Mouse (Mus musculus): Measurements from ENCODE around the gene Adamts12. TPM values are rescaled to one million over a fixed set of nuclear protein-coding genes. Genes with fewer than 3 reads are reported as not detected.

Adamts12 gene
- polyA plus RNA-seq, 1 experiment from 2014 or later: 1.7 TPM

DNA sequence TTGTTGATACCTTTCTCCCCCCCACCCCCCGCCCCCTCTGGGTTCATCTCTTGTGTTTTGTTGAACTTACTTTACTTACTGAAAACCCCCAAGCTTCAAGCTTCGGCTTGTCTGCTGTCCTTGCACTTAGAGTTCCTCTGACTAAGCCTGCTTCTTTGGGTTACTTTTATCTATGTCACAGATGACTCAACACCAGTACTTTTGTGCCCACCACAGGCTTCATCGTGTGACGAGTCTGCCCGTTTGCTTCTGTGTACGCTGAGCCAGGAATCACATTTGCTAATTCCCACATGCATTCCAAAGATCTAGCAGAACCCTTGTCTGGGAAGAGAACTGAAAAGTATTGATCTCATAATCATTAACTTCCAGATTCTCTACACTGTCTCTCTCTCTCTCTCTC lies 94.8 kb downstream of the Adamts12 start:
- Histone ChIP-seq H3K36me3 (ENCODE audit: control insufficient read depth, insufficient read depth, low read length) (no peaks in the 10 kb centered on the region), H3K4me1 (ENCODE audit: control insufficient read depth, insufficient read depth, low read length) (no peaks in the 10 kb centered on the region), H3K27me3 (ENCODE audit: control insufficient read depth, insufficient read depth, low read length) (no peaks in the 10 kb centered on the region), H3K4me3 (ENCODE audit: low read depth, low read length) (no peak overlapping the region), H3K27ac (replicated peaks; ENCODE audit: low read depth, low read length) (no peak overlapping the region), H3K9ac (ENCODE audit: low read length) (no peak overlapping the region), H3K9me3 (ENCODE audit: control insufficient read depth, low read length) (no peaks in the 10 kb centered on the region), H3K4me2 (ENCODE audit: low read depth, severe bottlenecking) (no peak overlapping the region)
- no peak for DNase-seq (ENCODE audit: low spot score)
- WGBS: 84% methylated on average over 6 of the region's 6 CpGs
- no peak for ATAC-seq (ENCODE audit: insufficient number of reproducible peaks, low FRiP score, low TSS enrichment, low read depth)

DNA sequence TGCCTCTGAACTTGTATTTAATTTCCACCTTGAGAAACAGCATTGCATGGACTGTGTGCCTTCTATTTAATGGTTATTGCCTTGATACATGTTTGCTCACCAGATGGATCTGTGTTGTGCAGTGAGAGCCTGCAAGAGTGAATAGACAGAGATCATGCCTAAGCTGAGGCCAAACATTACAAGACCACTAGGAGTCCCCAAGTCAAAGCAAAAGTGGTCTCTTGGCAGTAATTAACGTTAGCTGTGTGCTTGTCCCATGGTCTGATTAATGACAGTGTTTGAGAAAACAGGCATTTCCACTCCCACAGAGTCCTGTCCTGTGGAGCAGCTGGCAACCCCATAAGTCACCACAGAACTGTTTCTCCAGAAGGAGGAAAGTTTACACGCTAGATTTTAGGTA lies 96.2 kb downstream of the Adamts12 start:
- H3K27me3 ChIP-seq (ENCODE audit: control insufficient read depth, insufficient read depth, low read length): no peaks in the 10 kb centered on the region
- no peaks in the 10 kb centered on the region for H3K9me3 ChIP-seq (ENCODE audit: control insufficient read depth, low read length)
- H3K9ac ChIP-seq (ENCODE audit: low read length): no peak overlapping the region
- H3K36me3 ChIP-seq (ENCODE audit: control insufficient read depth, insufficient read depth, low read length): no peaks in the 10 kb centered on the region
- DNase-seq (ENCODE audit: low spot score) (no peak), ATAC-seq (ENCODE audit: insufficient number of reproducible peaks, low FRiP score, low TSS enrichment, low read depth) (no peak)
- H3K4me3 ChIP-seq (ENCODE audit: low read depth, low read length): no peak overlapping the region
- WGBS: 20% methylated on average over 2 of the region's 2 CpGs
- no peak overlapping the region for H3K4me2 ChIP-seq (ENCODE audit: low read depth, severe bottlenecking)
- H3K27ac ChIP-seq (replicated peaks; ENCODE audit: low read depth, low read length): no peak overlapping the region
- no peaks in the 10 kb centered on the region for H3K4me1 ChIP-seq (ENCODE audit: control insufficient read depth, insufficient read depth, low read length)

DNA sequence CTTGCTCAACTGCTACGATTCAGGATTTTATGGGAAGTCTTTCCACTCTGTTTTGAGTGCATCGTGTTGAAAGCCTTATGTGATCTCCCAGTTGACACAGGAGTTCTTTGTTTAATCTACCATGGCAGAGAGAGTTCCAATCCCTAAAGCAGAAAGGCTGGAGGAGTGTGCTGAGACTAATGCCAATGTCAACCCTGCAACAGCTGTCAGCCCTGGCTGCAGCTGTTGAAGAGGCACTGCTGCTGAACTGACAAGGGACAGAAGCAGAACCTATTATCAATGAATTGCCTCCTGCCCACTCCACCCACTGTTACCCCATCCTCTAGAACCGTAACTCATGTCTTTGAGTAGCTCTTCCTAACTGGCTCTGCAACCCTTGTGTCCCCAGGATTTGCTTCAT lies 101.3 kb downstream of the Adamts12 start:
- DNase-seq (ENCODE audit: low spot score) (no peak), ATAC-seq (ENCODE audit: insufficient number of reproducible peaks, low FRiP score, low TSS enrichment, low read depth) (no peak)
- no peaks in the 10 kb centered on the region for H3K9me3 ChIP-seq (ENCODE audit: control insufficient read depth, low read length)
- no peak overlapping the region for H3K4me2 ChIP-seq (ENCODE audit: low read depth, severe bottlenecking)
- no peak overlapping the region for H3K4me3 ChIP-seq (ENCODE audit: low read depth, low read length)
- 59% methylated on average over 3 of the region's 3 CpGs for WGBS
- H3K36me3 ChIP-seq (ENCODE audit: control insufficient read depth, insufficient read depth, low read length): no peaks in the 10 kb centered on the region
- no peaks in the 10 kb centered on the region for H3K4me1 ChIP-seq (ENCODE audit: control insufficient read depth, insufficient read depth, low read length)
- H3K9ac ChIP-seq (ENCODE audit: low read length): no peak overlapping the region
- no peak overlapping the region for H3K27ac ChIP-seq (replicated peaks; ENCODE audit: low read depth, low read length)
- H3K27me3 ChIP-seq (ENCODE audit: control insufficient read depth, insufficient read depth, low read length): no peaks in the 10 kb centered on the region

DNA sequence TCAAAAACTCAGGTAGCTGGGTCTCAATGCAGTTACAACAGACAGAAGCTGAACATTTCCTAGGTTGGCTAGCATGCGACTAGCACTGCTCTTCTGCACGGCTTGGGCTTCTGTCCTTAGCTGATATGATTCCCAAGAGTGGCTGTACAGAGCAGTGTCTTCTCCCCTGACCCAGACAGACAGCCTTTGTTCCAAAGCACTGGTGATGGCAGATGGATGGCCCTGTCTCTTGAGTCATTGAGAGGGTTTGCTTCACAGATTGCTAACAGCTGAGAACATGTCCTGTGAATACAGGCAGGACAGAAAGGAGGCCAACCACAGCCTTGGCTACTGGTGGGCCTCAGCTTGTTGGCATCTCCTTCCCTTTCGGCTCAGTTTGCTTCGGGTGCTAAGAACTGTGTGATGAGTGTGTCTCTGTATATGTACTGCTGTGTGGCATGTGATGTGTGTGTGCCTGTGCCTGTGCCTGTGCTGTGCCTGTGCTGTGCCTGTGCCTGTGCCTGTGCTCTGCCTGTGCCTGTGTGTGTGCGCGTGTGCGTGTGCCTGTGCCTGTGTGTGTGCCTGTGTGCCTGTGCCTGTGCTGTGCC lies 109.4 kb downstream of the Adamts12 start:
- H3K27ac ChIP-seq (replicated peaks; ENCODE audit: low read depth, low read length): no peak overlapping the region
- DNase-seq (ENCODE audit: low spot score) (no peak), ATAC-seq (ENCODE audit: insufficient number of reproducible peaks, low FRiP score, low TSS enrichment, low read depth) (no peak)
- H3K4me2 ChIP-seq (ENCODE audit: low read depth, severe bottlenecking): no peak overlapping the region
- H3K9me3 ChIP-seq (ENCODE audit: control insufficient read depth, low read length): no peaks in the 10 kb centered on the region
- 0 out of 2 replicates have a peak, but pooled peaks cover 4% of the 10 kb centered on the region for H3K4me1 ChIP-seq (ENCODE audit: control insufficient read depth, insufficient read depth, low read length)
- no peaks in the 10 kb centered on the region for H3K27me3 ChIP-seq (ENCODE audit: control insufficient read depth, insufficient read depth, low read length)
- WGBS: 93% methylated on average over 7 of the region's 7 CpGs
- no peak overlapping the region for H3K9ac ChIP-seq (ENCODE audit: low read length)
- no peak overlapping the region for H3K4me3 ChIP-seq (ENCODE audit: low read depth, low read length)
- no peaks in the 10 kb centered on the region for H3K36me3 ChIP-seq (ENCODE audit: control insufficient read depth, insufficient read depth, low read length)

DNA sequence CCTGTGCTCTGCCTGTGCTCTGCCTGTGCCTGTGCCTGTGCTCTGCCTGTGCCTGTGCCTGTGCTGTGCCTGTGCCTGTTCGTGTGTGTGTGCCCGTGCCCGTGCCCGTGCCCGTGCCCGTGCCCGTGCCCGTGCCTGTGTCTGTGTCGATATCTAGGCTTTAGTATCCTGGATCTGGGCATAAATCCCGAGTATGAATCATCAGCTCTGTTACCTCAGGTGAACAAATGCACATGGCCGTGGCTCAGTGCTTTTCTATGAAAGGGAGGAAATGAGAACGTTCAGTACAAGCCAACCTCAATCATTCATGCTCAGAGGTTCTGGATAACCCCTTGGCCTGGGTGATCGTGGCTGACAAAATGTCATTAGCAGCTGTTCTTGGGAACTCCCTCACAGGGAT lies 110.3 kb downstream of the Adamts12 start:
- no peaks in the 10 kb centered on the region for H3K9me3 ChIP-seq (ENCODE audit: control insufficient read depth, low read length)
- no peak overlapping the region for H3K27ac ChIP-seq (replicated peaks; ENCODE audit: low read depth, low read length)
- no peaks in the 10 kb centered on the region for H3K27me3 ChIP-seq (ENCODE audit: control insufficient read depth, insufficient read depth, low read length)
- no peak overlapping the region for H3K4me2 ChIP-seq (ENCODE audit: low read depth, severe bottlenecking)
- 0 out of 2 replicates have a peak, but pooled peaks cover 4% of the 10 kb centered on the region for H3K4me1 ChIP-seq (ENCODE audit: control insufficient read depth, insufficient read depth, low read length)
- no peaks in the 10 kb centered on the region for H3K36me3 ChIP-seq (ENCODE audit: control insufficient read depth, insufficient read depth, low read length)
- H3K4me3 ChIP-seq (ENCODE audit: low read depth, low read length): no peak overlapping the region
- H3K9ac ChIP-seq (ENCODE audit: low read length): no peak overlapping the region
- no peak for ATAC-seq (ENCODE audit: insufficient number of reproducible peaks, low FRiP score, low TSS enrichment, low read depth)
- WGBS: 88% methylated on average over 13 of the region's 13 CpGs
- no peak for DNase-seq (ENCODE audit: low spot score)

DNA sequence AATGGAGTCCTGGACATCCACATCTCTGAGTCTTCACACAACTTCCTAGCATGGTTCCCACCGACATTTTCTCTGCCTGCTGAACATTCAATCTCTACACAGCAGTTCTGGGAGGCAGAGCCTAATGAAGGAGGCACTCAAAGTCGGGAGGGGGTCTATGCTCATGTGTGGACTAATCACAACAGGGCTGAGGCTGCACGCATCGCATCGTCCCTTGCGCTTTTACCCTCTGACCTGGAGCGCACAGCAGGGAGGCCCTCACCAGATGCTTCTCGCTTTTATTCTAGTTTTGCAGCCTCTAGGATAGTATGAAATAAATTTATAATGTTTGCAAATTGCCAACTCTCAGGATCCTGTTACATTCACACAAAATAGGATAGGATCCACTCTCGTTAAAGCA lies 112.9 kb downstream of the Adamts12 start:
- H3K27me3 ChIP-seq (ENCODE audit: control insufficient read depth, insufficient read depth, low read length): no peaks in the 10 kb centered on the region
- H3K9ac ChIP-seq (ENCODE audit: low read length): no peak overlapping the region
- no peak overlapping the region for H3K4me2 ChIP-seq (ENCODE audit: low read depth, severe bottlenecking)
- no peak overlapping the region for H3K4me3 ChIP-seq (ENCODE audit: low read depth, low read length)
- no peak overlapping the region for H3K27ac ChIP-seq (replicated peaks; ENCODE audit: low read depth, low read length)
- WGBS: 37% methylated on average over 9 of the region's 9 CpGs
- no peak for ATAC-seq (ENCODE audit: insufficient number of reproducible peaks, low FRiP score, low TSS enrichment, low read depth)
- peak; percentile 30 for DNase-seq (ENCODE audit: low spot score)
- H3K36me3 ChIP-seq (ENCODE audit: control insufficient read depth, insufficient read depth, low read length): no peaks in the 10 kb centered on the region
- H3K9me3 ChIP-seq (ENCODE audit: control insufficient read depth, low read length): no peaks in the 10 kb centered on the region
- H3K4me1 ChIP-seq (ENCODE audit: control insufficient read depth, insufficient read depth, low read length): 0 out of 2 replicates have a peak, but pooled peaks cover 4% of the 10 kb centered on the region

DNA sequence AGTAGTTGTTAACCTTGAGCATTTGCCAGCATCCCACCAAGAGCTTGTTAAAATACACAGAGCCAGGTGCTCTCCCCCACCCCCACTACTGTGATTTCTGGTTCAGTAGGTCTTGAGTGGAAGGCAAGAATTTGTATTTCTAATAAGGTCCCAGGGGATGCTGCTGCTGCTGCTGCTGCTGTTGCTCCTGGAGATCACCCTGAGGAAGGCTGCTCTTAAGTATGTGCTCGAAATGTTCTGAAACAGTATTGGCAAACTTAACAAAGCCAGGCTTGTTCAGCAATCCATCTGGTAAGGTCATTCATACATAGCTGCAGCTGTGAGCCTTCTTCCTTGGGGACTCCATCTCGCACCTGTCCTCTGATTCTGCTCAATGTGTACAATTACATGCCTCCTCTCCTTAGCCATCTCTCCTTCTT lies 115.2 kb downstream of the Adamts12 start:
- WGBS: 49% methylated on average over 2 of the region's 2 CpGs
- no peak overlapping the region for H3K4me2 ChIP-seq (ENCODE audit: low read depth, severe bottlenecking)
- 0 out of 2 replicates have a peak, but pooled peaks cover 4% of the 10 kb centered on the region for H3K4me1 ChIP-seq (ENCODE audit: control insufficient read depth, insufficient read depth, low read length)
- H3K4me3 ChIP-seq (ENCODE audit: low read depth, low read length): no peak overlapping the region
- peak; percentile 65 for DNase-seq (ENCODE audit: low spot score)
- H3K27me3 ChIP-seq (ENCODE audit: control insufficient read depth, insufficient read depth, low read length): no peaks in the 10 kb centered on the region
- H3K9me3 ChIP-seq (ENCODE audit: control insufficient read depth, low read length): no peaks in the 10 kb centered on the region
- H3K27ac ChIP-seq (replicated peaks; ENCODE audit: low read depth, low read length): no peak overlapping the region
- no peak overlapping the region for H3K9ac ChIP-seq (ENCODE audit: low read length)
- ATAC-seq (ENCODE audit: insufficient number of reproducible peaks, low FRiP score, low TSS enrichment, low read depth): peak; percentile 91
- no peaks in the 10 kb centered on the region for H3K36me3 ChIP-seq (ENCODE audit: control insufficient read depth, insufficient read depth, low read length)

DNA sequence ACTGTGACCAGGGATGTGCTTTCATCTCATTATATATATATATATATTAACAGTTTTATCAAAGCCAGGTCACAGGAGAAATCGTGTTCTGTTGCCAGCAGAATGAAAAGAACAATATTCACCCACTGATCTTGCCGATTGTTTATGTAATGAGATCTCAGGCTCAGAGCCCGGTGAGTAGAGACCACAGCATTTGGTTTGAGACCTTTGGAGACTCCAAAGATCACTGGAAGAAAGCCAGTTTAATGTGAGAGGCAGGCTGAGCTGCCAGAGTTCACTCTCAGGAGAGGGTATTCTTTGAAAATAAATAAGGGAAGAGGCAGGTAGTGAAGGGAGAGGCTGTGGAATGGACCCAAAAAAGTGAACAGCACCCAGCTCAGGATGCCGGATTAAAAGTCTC lies 122.1 kb downstream of the Adamts12 start:
- Histone ChIP-seq H3K27me3 (ENCODE audit: control insufficient read depth, insufficient read depth, low read length) (no peaks in the 10 kb centered on the region), H3K9ac (ENCODE audit: low read length) (no peak overlapping the region)

DNA sequence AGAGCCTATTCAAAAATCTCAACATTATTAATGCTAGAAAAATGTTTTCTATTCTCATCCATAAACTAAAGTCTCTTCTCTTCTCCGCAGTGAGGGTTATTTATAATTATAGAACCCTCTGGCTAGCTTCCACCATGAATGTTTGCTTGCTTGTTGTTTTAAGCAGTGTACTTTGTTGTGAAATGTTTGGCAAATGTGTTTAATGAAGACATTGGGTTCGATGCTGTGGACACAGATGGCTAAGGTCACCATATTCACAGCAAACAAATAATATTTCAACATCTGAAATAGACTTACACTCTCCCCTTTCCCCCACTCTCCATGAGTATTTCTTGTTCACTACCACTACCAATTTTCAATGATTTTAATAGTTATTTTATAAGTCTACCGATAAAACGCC lies 125.9 kb downstream of the Adamts12 start:
- Histone ChIP-seq H3K9ac (ENCODE audit: low read length) (no peak overlapping the region), H3K9me3 (ENCODE audit: control insufficient read depth, low read length) (no peaks in the 10 kb centered on the region), H3K27ac (replicated peaks; ENCODE audit: low read depth, low read length) (no peak overlapping the region), H3K27me3 (ENCODE audit: control insufficient read depth, insufficient read depth, low read length) (no peaks in the 10 kb centered on the region), H3K4me3 (ENCODE audit: low read depth, low read length) (no peak overlapping the region), H3K36me3 (ENCODE audit: control insufficient read depth, insufficient read depth, low read length) (no peaks in the 10 kb centered on the region), H3K4me2 (ENCODE audit: low read depth, severe bottlenecking) (no peak overlapping the region), H3K4me1 (ENCODE audit: control insufficient read depth, insufficient read depth, low read length) (no peaks in the 10 kb centered on the region)
- DNase-seq (ENCODE audit: low spot score): no peak
- ATAC-seq (ENCODE audit: insufficient number of reproducible peaks, low FRiP score, low TSS enrichment, low read depth): no peak
- 93% methylated on average over 4 of the region's 4 CpGs for WGBS

More for the DNA sequence above, 122.1 kb downstream of the Adamts12 start:
- Histone ChIP-seq H3K4me3 (ENCODE audit: low read depth, low read length) (no peak overlapping the region), H3K4me2 (ENCODE audit: low read depth, severe bottlenecking) (no peak overlapping the region), H3K4me1 (ENCODE audit: control insufficient read depth, insufficient read depth, low read length) (no peaks in the 10 kb centered on the region), H3K36me3 (ENCODE audit: control insufficient read depth, insufficient read depth, low read length) (no peaks in the 10 kb centered on the region), H3K9me3 (ENCODE audit: control insufficient read depth, low read length) (no peaks in the 10 kb centered on the region), H3K27ac (replicated peaks; ENCODE audit: low read depth, low read length) (no peak overlapping the region)
- WGBS: 88% methylated on average over 4 of the region's 4 CpGs
- no peak for ATAC-seq (ENCODE audit: insufficient number of reproducible peaks, low FRiP score, low TSS enrichment, low read depth)
- DNase-seq (ENCODE audit: low spot score): no peak

Measured in limb, embryonic 11.5 days (tissue).